Mouse (Mus musculus) cerebellum, postnatal 10 days (tissue): Measurements from ENCODE around the gene Shb.

ENCODE experiments used
- DNase-seq, 2 experiments: peaks; one replicate each; pipeline ENCODE4 v3.0.0; 2021; ENCODE audit warnings: mixed read lengths in 2 of 2

Gene Shb

GRCm38 (mm10) chr4:45480595-45480994, 51.7 kb downstream of the Shb start:
- no peak for DNase-seq

GRCm38 (mm10) chr4:45479433-45479832, 52.8 kb downstream of the Shb start:
- peak; percentile 35 to 56 for DNase-seq

- DNase-seq: peak; percentile 87 to 89
Measured at GRCm38 (mm10) chr4:45478178-45478577, 54.1 kb downstream of the Shb start.

GRCm38 (mm10) chr4:45477047-45477446, 55.2 kb downstream of the Shb start:
- no peak for DNase-seq

GRCm38 (mm10) chr4:45474832-45475231, 57.4 kb downstream of the Shb start:
- DNase-seq: no peak

GRCm38 (mm10) chr4:45474131-45474530, 58.1 kb downstream of the Shb start:
- DNase-seq: no peak

GRCm38 (mm10) chr4:45473129-45473528, 59.1 kb downstream of the Shb start:
- DNase-seq: peak; percentile 87 to 94

GRCm38 (mm10) chr4:45472706-45473105, 59.6 kb downstream of the Shb start:
- peak in 1 of 2 experiments; percentile 33 for DNase-seq

- no peak for DNase-seq
Measured at GRCm38 (mm10) chr4:45471654-45472556, 60.4 kb downstream of the Shb start.

GRCm38 (mm10) chr4:45469057-45469456, 63.2 kb downstream of the Shb start:
- no peak for DNase-seq

- no peak for DNase-seq
Measured at GRCm38 (mm10) chr4:45468507-45468906, 63.8 kb downstream of the Shb start.

GRCm38 (mm10) chr4:45467115-45467912, 65.0 kb downstream of the Shb start:
- DNase-seq: peak; percentile 93 to 97

GRCm38 (mm10) chr4:45464941-45465340, 67.3 kb downstream of the Shb start:
- DNase-seq: no peak

GRCm38 (mm10) chr4:45464528-45464927, 67.7 kb downstream of the Shb start:
- peak; percentile 52 to 66 for DNase-seq

GRCm38 (mm10) chr4:45464123-45464522, 68.1 kb downstream of the Shb start:
- DNase-seq: no peak

GRCm38 (mm10) chr4:45462628-45463027, 69.6 kb downstream of the Shb start:
- DNase-seq: no peak

GRCm38 (mm10) chr4:45461661-45462060, 70.6 kb downstream of the Shb start:
- DNase-seq: peak in 1 of 2 experiments; percentile 44

GRCm38 (mm10) chr4:45459375-45459774, 72.9 kb downstream of the Shb start:
- DNase-seq: no peak

GRCm38 (mm10) chr4:45457543-45457942, 74.7 kb downstream of the Shb start:
- no peak for DNase-seq

GRCm38 (mm10) chr4:45455001-45455400, 77.3 kb downstream of the Shb start:
- DNase-seq: no peak

GRCm38 (mm10) chr4:45453271-45453851, 78.9 kb downstream of the Shb start:
- no peak for DNase-seq

- no peak for DNase-seq
Measured at GRCm38 (mm10) chr4:45452569-45453111, 79.6 kb downstream of the Shb start.

GRCm38 (mm10) chr4:45449012-45449411, 83.3 kb downstream of the Shb start:
- no peak for DNase-seq
